Mouse (Mus musculus) liver, postnatal 0 days (tissue): ENCODE data around the gene Saal1.

Experiments used
- CTCF ChIP-seq: sonication (generic); IDR thresholded peaks from 2 replicates; pipeline ENCODE4 v1.5.1; 2016; ENCODE audit warnings: antibody characterized with exemption, low read depth
- EP300 ChIP-seq: IDR thresholded peaks from 2 replicates; pipeline ENCODE4 v1.6.1; 2016; ENCODE audit warnings: antibody characterized with exemption, low read depth, mild to moderate bottlenecking

GRCm38 (mm10) chr7:46738561-46739460 lies 28.3 kb upstream of the Saal1 start:
- TF ChIP-seq CTCF (no peak), EP300 (no peak)
